Mouse (Mus musculus) myocyte (in vitro differentiated cells): ENCODE data around the gene D5Ertd579e.

ENCODE experiments used
- CEBPB ChIP-seq: IDR thresholded peaks from 2 replicates; pipeline ENCODE4 v1.6.1; 2011; ENCODE audit warnings: mild to moderate bottlenecking, moderate library complexity; ENCODE audit not compliant: poor library complexity, insufficient read depth, severe bottlenecking
- E2F4 ChIP-seq: IDR thresholded peaks from one replicate; pipeline ENCODE4 v1.6.1; 2011; ENCODE audit warnings: mild to moderate bottlenecking, control low read depth, moderate library complexity; ENCODE audit not compliant: insufficient read depth
- MAX ChIP-seq: IDR thresholded peaks from one replicate; pipeline ENCODE4 v1.6.1; 2011; ENCODE audit warnings: low read depth, mild to moderate bottlenecking, control low read depth
- MYOD1 ChIP-seq, 3 experiments: IDR thresholded peaks; one replicate each; pipeline ENCODE4 v1.6.1; 2011; ENCODE audit warnings: control low read depth in 2 of 3, low read depth in 2 of 3, mild to moderate bottlenecking in 2 of 3, moderate library complexity in 1 of 3; ENCODE audit not compliant: insufficient read length in 2 of 3, control insufficient read depth in 1 of 3
- MYOG ChIP-seq, 3 experiments: IDR thresholded peaks; one replicate each; pipeline ENCODE4 v1.6.1; 2011; ENCODE audit warnings: control low read depth in 2 of 3, low read depth in 2 of 3, mild to moderate bottlenecking in 2 of 3; ENCODE audit not compliant: insufficient read length in 2 of 3, control insufficient read depth in 1 of 3, insufficient read depth in 1 of 3
- POLR2A ChIP-seq: IDR thresholded peaks from one replicate; pipeline ENCODE4 v1.6.1; 2011; ENCODE audit warnings: low read depth, mild to moderate bottlenecking, control low read depth, moderate library complexity; ENCODE audit not compliant: insufficient read length
- POLR2AphosphoS2 ChIP-seq: IDR thresholded peaks from one replicate; pipeline ENCODE4 v1.6.1; 2011; ENCODE audit warnings: low read depth, control low read depth; ENCODE audit not compliant: insufficient read length
- REST ChIP-seq: IDR thresholded peaks from one replicate; pipeline ENCODE4 v1.6.1; 2011; ENCODE audit warnings: mild to moderate bottlenecking, control low read depth, moderate library complexity; ENCODE audit not compliant: insufficient read depth, insufficient read length
- SRF ChIP-seq: IDR thresholded peaks from one replicate; pipeline ENCODE4 v1.6.1; 2011; ENCODE audit warnings: low read depth; ENCODE audit not compliant: control insufficient read depth, insufficient read length
- TCF12 ChIP-seq: IDR thresholded peaks from one replicate; pipeline ENCODE4 v1.6.1; 2011; ENCODE audit warnings: mild to moderate bottlenecking, control low read depth; ENCODE audit not compliant: poor library complexity, insufficient read depth, severe bottlenecking
- USF1 ChIP-seq: IDR thresholded peaks from one replicate; pipeline ENCODE4 v1.6.1; 2011; ENCODE audit warnings: low read depth, mild to moderate bottlenecking, control low read depth, moderate library complexity

DNA sequence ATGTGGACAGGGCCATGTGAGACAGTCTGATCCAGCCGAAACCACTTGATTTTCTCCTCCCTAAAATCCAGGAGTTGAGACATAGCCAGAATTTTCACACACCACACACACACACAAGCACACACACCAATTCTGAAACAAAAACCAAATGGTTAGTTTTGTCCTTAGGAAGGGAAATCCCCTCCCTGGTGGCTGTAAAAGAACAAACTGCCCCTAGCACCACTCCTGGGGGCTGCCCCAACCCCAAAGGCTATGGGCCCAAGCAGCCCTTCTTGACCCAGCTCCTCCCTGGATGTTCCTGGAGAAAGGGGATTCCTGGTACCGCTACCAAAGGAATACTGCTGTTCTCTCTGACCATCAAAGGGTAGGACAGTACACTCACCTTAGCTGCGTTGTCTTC lies 119.4 kb downstream of the D5Ertd579e start:
- TF ChIP-seq MYOG (IDR thresholded peaks at IDR 0.05; ENCODE audit: control insufficient read depth in 1 of 3, insufficient read depth in 1 of 3, insufficient read length in 2 of 3, low read depth in 2 of 3) = no peak
- no peak for TF ChIP-seq SRF
- TF ChIP-seq E2F4 = no peak
- TF ChIP-seq POLR2A = no peak
- TF ChIP-seq USF1 = no peak
- no peak for TF ChIP-seq CEBPB
- TF ChIP-seq MYOD1 (IDR thresholded peaks at IDR 0.05; ENCODE audit: control insufficient read depth in 1 of 3, insufficient read length in 2 of 3, low read depth in 2 of 3) = no peak
- TF ChIP-seq MAX = no peak
- no peak for TF ChIP-seq POLR2AphosphoS2
- TF ChIP-seq REST = no peak
- no peak for TF ChIP-seq TCF12
